Mouse (Mus musculus) forebrain, embryonic 10.5 days (tissue): ENCODE results near the gene Csf3r. TPM values are rescaled to one million over a fixed set of nuclear protein-coding genes. Genes with fewer than 3 reads are reported as not detected.

ENCODE experiments used
- DNase-seq: peaks from one replicate; pipeline ENCODE4 v3.0.0-alpha.2; 2017; ENCODE audit warnings: low spot score; ENCODE audit errors: extremely low spot score
- H3K27ac ChIP-seq: fragments of 300-500 bp; sonication (generic); 2 replicates; pipeline ENCODE4 v1.5.1; 2016; ENCODE audit warnings: mild to moderate bottlenecking
- H3K27me3 ChIP-seq: fragments of 300-500 bp; sonication (generic); 2 replicates; pipeline ENCODE4 v1.6.1; 2016; ENCODE audit warnings: mild to moderate bottlenecking; ENCODE audit not compliant: poor library complexity, severe bottlenecking
- H3K36me3 ChIP-seq: fragments of 300-500 bp; sonication (generic); replicated peaks from 2 replicates; pipeline ENCODE4 v1.6.1; 2016; ENCODE audit warnings: mild to moderate bottlenecking, moderate library complexity
- H3K4me1 ChIP-seq: fragments of 300-500 bp; sonication (generic); 2 replicates; pipeline ENCODE4 v1.6.1; 2016
- H3K4me3 ChIP-seq: fragments of 300-500 bp; sonication (generic); 2 replicates; pipeline ENCODE4 v1.5.1; 2016; ENCODE audit warnings: mild to moderate bottlenecking, moderate library complexity
- H3K9me3 ChIP-seq: fragments of 300-500 bp; sonication (generic); 2 replicates; pipeline ENCODE4 v1.6.1; 2016; ENCODE audit warnings: mild to moderate bottlenecking, moderate library complexity
- WGBS: fragments of 180-500 bp; shearing (Covaris S2); methylation state at CpG from one replicate; pipeline ENCODE4 v1.1.7; 2016; 5-methylcytosine and 5-hydroxymethylcytosine counted together
- polyA plus RNA-seq: library from polyadenylated mRNA; unstranded; fragments of >200 nt; fragmentation: Nextera tagmentation; extraction: Ambion mirVana; gene quantifications from 2 replicates; pipeline ENCODE4 v1.2.1, GENCODE M21; 2016

Csf3r gene
- polyA plus RNA-seq, 1 experiment from 2014 or later = 0.32 TPM

DNA sequence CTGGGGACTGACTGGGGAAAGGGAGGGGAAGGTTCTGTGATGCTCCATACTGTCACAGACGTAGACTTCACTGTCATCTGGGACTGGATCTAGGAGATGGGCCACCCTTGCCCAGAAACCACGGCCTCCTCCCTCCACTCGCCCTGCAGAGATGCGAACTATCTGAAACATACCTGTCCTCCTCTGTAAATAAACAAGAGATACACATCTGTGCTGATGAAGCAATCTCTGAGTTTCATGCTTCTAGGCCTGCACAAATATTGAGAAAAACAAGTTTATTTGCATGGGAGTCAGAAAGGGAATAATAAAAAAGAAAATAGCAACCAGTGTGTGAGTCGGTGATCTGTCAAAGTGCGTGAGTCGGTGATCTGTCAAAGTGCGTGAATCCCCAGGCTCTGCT, 67.5 kb downstream of the Csf3r start:
- no peak for DNase-seq
- H3K4me3 ChIP-seq = no peak overlapping the region
- 88% methylated on average over 8 of the region's 8 CpGs for WGBS
- H3K36me3 ChIP-seq = peaks cover 5% of the 10 kb centered on the region; the same call in 1 of the 2 replicates
- no peak overlapping the region for H3K27ac ChIP-seq
- H3K27me3 ChIP-seq = no peaks in the 10 kb centered on the region
- H3K9me3 ChIP-seq = no peaks in the 10 kb centered on the region
- peaks cover 6% of the 10 kb centered on the region for H3K4me1 ChIP-seq

Other genes with a start within 250 kb of the Csf3r start
- gene Mrps15, start 22.4 kb downstream of the Csf3r start, polyA plus RNA-seq = 136 and 151 TPM in 2 replicates
- 31.1 and 34.4 TPM in 2 replicates for gene Oscp1, start 34.0 kb downstream of the Csf3r start, polyA plus RNA-seq
- 53.7 and 55.1 TPM in 2 replicates for gene Lsm10, start 72.1 kb downstream of the Csf3r start, polyA plus RNA-seq
- gene Stk40, start 79.4 kb downstream of the Csf3r start, polyA plus RNA-seq = 43.7 and 45.5 TPM in 2 replicates
- 19.1 and 20.7 TPM in 2 replicates for gene Eva1b, start 123.2 kb downstream of the Csf3r start, polyA plus RNA-seq
- 1.5 and 1.6 TPM in 2 replicates for gene Sh3d21, start 138.9 kb downstream of the Csf3r start, polyA plus RNA-seq
- 251 and 256 TPM in 2 replicates for gene Thrap3, start 178.2 kb downstream of the Csf3r start, polyA plus RNA-seq
- 45.6 and 47.1 TPM in 2 replicates for gene Map7d1, start 231.8 kb downstream of the Csf3r start, polyA plus RNA-seq
- gene Trappc3, start 237.8 kb downstream of the Csf3r start, polyA plus RNA-seq = 84.8 and 86.8 TPM in 2 replicates